Comparison of ENCODE assay signal across 9 mouse cellular contexts in genomic region chr14:119857338-119858291, GRCm38 (mm10).
DNase-seq lines count a peak whose midpoint lies in the region; ATAC-seq and TF ChIP-seq lines count a peak whose summit lies in the region.
"Had no signal": no experiment of that assay in that cellular context is flagged by ENCODE, and none has a peak within 500 bp of the region (broad histone marks: within the 10 kb centered on the region; RNA-seq: fewer than 3 reads in every experiment).

No protein-coding gene starts in this region.

- peak overlapping the region; percentile 44 for H3K4me2 ChIP-seq in hindbrain, embryonic 16.5 days (ENCODE audit: low read length)
- peak overlapping the region; percentile 44 for H3K4me2 ChIP-seq in midbrain, embryonic 12.5 days (replicated peaks)
- H3K4me2 ChIP-seq: stomach, embryonic 15.5 days had no signal

- peak overlapping the region; percentile 8; the same call in 1 of the 2 replicates for H3K4me3 ChIP-seq in hindbrain, embryonic 16.5 days (ENCODE audit: low read length)
- H3K4me3 ChIP-seq in midbrain, embryonic 12.5 days = 0 out of 2 replicates have a peak overlapping the region, but pooled peaks have one; percentile 12
- H3K4me3 ChIP-seq: stomach, embryonic 15.5 days had no signal

- no peaks in the 10 kb centered on the region for H3K9me3 ChIP-seq in hindbrain, embryonic 16.5 days (ENCODE audit: control insufficient read depth, low read length)
- H3K9me3 ChIP-seq in midbrain, embryonic 12.5 days = no peaks in the 10 kb centered on the region
- H3K9me3 ChIP-seq: stomach, embryonic 15.5 days had no signal

- H3K9ac ChIP-seq in hindbrain, embryonic 16.5 days (ENCODE audit: low read depth, low read length) = 0 out of 2 replicates have a peak overlapping the region, but pooled peaks have one; percentile 20
- H3K9ac ChIP-seq in midbrain, embryonic 12.5 days (replicated peaks) = 0 out of 2 replicates have a peak overlapping the region, but pooled peaks have one; percentile 24
- H3K9ac ChIP-seq: stomach, embryonic 15.5 days had no signal

- TF ChIP-seq CTCF in brain, embryonic 14.5 days (IDR thresholded peaks at IDR 0.05; ENCODE audit: borderline replicate concordance, extremely low read depth, insufficient read depth, insufficient read length) = no peak

- WGBS in hindbrain, embryonic 16.5 days = 47% methylated on average over 23 of the region's 23 CpGs
- 45% methylated on average over 23 of the region's 23 CpGs for WGBS in midbrain, embryonic 12.5 days

- ATAC-seq in hindbrain, embryonic 16.5 days = peak; percentile 86
- ATAC-seq in midbrain, embryonic 12.5 days (ENCODE audit: low FRiP score, low read depth) = peak; percentile 88

- peaks cover 5% of the 10 kb centered on the region for H3K4me1 ChIP-seq in hindbrain, embryonic 16.5 days (ENCODE audit: control insufficient read depth, insufficient read depth, low read depth, low read length)
- H3K4me1 ChIP-seq in midbrain, embryonic 12.5 days = peaks cover 15% of the 10 kb centered on the region
- H3K4me1 ChIP-seq: stomach, embryonic 15.5 days had no signal

- no peaks in the 10 kb centered on the region for H3K36me3 ChIP-seq in hindbrain, embryonic 16.5 days (ENCODE audit: control insufficient read depth, insufficient read depth, low read length)
- H3K36me3 ChIP-seq in midbrain, embryonic 12.5 days = no peaks in the 10 kb centered on the region
- H3K36me3 ChIP-seq: stomach, embryonic 15.5 days had no signal

- peak; percentile 46 to 50 for DNase-seq in cerebellum, postnatal 25 days
- DNase-seq in cerebellum, adult 9-10 months = no peak
- DNase-seq in brain, embryonic 14.5 days (ENCODE audit: low read depth) = peak; percentile 88
- no peak for DNase-seq in adrenal gland, adult 8-10 months
- no peak for DNase-seq in spleen, postnatal 10 days (ENCODE audit: low spot score in 2 of 2)
- DNase-seq in lung, postnatal 10 days = no peak

- peak overlapping the region; percentile 29; the same call in 1 of the 2 replicates for H3K27ac ChIP-seq in hindbrain, embryonic 16.5 days (ENCODE audit: low read depth, low read length)
- H3K27ac ChIP-seq in midbrain, embryonic 12.5 days (replicated peaks) = peak overlapping the region; percentile 73
- H3K27ac ChIP-seq: stomach, embryonic 15.5 days had no signal

- no peak for TF ChIP-seq POLR2A in brain, embryonic 14.5 days (IDR thresholded peaks at IDR 0.05; ENCODE audit: borderline replicate concordance, extremely low read depth, insufficient read depth, insufficient read length, poor library complexity, severe bottlenecking)

- no peaks in the 10 kb centered on the region for H3K27me3 ChIP-seq in hindbrain, embryonic 16.5 days (replicated peaks; ENCODE audit: control insufficient read depth, insufficient read depth, low read length)
- H3K27me3 ChIP-seq in midbrain, embryonic 12.5 days = no peaks in the 10 kb centered on the region
- H3K27me3 ChIP-seq: stomach, embryonic 15.5 days had no signal

Comparison
In these comparisons a context has a peak if more than half of its experiments do, and no peak if none do; other contexts are left out.
1. DNase-seq: peak in cerebellum, postnatal 25 days (2 of 2) and brain, embryonic 14.5 days (single experiment); none in cerebellum, adult 9-10 months (single experiment), adrenal gland, adult 8-10 months (single experiment), spleen, postnatal 10 days (0 of 2) and lung, postnatal 10 days (single experiment).